Mouse (Mus musculus) c-Kit-positive CD71-positive TER-119-positive erythroid progenitor cells, embryonic 14.5 days (primary cell): ENCODE measurements around the gene 9230104L09Rik.

Experiments used
- DNase-seq: peaks from one replicate; pipeline ENCODE4 v3.0.0-alpha.2; 2013; ENCODE audit warnings: low spot score

The 9230104L09Rik gene

DNA sequence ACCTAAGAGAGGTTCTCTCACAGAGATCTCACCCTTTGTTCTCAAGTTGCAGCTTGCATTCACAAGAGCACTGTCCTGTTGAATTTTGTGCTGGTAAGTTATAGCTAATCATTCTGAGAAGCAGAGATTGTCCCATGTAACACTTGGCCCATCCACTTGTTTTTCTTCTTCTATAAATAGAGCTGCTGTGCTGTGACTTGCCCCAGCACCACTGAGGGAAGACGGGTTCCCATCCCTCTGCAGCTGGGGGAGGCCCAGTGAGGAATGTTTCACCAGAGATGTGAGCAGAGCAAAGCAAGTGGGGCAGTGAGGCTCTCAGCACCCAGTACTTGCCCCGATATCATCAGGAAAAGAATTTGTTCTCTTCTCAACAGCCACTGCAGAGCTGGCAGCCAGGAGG lies at the start of gene 9230104L09Rik:
TSS of gene 9230104L09Rik (minus strand) at position 73 of the 400 bp plus-strand sequence.
- DNase-seq = no peak

DNA sequence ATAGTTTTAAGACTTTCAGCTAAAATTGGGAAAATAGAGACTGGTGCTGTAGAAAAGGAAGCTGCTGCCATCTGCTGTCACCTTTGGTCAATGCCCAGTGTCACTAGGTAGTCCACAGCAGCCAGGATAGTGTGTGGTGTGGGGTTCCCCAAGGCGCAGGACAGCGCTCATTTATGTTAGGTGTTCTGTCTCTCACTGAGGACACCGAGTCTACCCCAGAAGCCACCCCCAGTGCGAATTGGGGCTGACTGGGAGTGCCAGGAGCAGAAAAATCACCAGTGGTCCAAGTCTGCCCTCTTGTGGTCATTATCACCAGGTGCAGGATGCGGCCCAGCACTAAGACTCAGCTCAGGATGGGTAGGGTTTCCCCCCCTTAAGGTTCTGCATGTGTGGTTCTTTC lies 37.4 kb upstream of the 9230104L09Rik start:
- peak; percentile 25 for DNase-seq

DNA sequence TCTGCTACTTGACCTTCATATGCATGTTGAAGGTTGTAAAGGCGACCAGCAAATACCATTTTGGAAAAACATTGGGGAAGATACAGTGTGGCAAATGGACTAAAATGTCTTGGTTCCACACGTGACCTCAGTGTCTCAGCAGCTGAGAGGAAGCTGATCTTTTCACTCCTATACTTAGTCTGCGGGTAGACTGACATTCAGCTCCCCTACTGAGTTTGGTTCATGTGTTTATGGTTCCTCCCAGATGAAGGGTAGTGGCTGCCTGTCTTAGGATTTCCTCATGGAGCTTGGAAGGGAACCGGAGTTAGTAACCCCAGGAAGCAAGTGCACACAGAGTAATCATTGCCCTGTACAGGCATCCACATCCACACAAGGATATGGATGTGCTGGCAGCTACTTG lies 35.5 kb upstream of the 9230104L09Rik start:
- no peak for DNase-seq

DNA sequence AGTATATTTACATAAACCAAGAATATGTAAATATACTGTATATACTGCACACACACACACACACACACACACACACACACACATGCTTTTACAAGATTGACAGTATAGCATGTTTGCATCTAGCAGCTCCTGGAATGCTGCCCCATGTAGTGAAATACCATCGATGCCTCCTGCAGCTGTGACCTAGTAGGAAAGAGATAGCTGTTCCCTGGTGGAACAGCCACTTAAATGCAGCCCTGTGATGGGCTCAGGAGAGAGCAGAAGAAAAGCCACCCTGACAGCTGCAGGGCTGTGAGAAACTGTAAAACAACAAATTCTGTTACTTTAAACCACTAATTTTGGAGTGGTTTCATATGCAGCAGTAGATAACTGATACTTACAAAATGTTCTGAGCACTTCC lies 31.4 kb upstream of the 9230104L09Rik start:
- DNase-seq = no peak

GRCm38 (mm10) chr2:148893107-148893506 lies 28.3 kb upstream of the 9230104L09Rik start:
- no peak for DNase-seq

GRCm38 (mm10) chr2:148890021-148890851 lies 25.4 kb upstream of the 9230104L09Rik start:
- no peak for DNase-seq

DNA sequence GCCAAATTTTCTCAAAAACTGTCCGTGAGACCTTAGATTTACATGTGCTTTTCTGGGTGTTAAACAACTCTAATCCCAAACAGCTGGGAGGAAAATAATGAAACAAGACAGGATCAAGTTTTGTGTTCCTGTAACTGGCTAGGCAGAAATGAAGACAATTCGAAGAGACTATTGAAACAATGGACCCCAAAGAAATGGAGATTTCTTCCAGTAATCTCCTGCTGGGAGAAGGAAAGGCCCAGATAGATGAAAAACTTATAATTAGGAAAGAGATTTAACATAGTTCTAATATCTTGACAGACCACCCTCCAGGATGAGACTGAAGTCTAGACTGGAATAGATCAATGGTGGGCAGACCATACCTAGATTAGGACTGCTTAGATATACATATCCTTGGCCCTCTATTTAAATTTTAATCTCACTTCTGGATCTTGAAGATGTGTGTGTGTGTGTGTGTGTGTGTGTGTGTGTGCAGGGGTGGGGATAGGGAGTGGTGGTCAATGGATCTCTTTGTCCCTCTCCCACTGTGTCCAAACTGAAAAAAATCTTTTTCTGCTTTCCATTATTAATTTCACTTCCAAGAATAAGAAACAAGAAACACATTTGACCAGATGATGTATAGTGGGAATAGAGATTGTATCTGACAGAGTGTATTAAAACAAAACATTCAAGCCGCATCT lies 24.6 kb upstream of the 9230104L09Rik start:
- DNase-seq = no peak

GRCm38 (mm10) chr2:148888872-148889271 lies 24.0 kb upstream of the 9230104L09Rik start:
- DNase-seq = no peak

- DNase-seq = no peak
Measured at GRCm38 (mm10) chr2:148884738-148885137, 19.9 kb upstream of the 9230104L09Rik start.

DNA sequence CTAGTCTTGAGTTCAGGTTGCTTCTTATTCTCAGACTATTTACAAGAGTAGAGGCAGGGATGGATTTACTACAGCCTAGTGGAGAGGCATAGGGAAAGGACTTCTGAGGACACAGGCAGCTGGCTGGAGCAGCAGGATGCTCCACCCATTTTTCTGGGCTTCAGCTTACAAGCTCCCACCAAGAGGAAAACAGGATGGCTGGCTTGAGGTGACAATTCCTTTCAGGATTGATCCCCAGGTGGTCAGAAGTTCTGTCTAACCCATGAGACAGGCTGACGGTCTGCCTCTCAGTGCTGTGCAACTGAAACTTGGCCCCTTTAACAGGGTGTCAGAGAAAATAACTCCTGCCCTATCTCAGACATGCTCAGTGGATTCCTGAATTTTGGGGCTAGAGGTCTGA lies 14.4 kb upstream of the 9230104L09Rik start:
- DNase-seq = no peak

DNA sequence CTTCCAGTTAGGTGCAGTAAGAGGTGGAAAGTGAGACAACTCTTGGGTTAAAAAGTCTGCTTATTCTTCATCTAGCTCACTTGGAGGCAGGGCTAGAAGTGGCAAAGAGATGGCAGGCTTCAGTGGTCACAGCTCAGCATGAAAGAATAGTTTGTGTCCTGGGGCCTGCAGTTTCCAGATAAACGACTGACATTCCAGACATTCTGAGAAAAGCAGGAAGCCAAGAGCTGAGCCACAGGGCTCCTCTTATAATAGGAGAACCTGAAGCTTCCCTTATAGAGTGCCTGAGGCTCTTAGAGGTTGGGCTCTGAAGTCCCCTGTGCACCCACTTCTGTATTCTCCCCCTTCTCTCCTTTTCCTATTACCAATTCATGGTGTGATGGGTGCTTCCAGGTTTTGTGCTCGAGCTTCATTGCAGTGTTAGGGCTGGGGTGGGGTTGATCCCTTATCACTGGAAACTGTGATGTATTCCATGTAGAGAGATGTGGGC lies 13.8 kb upstream of the 9230104L09Rik start:
- no peak for DNase-seq

- no peak for DNase-seq
Measured at GRCm38 (mm10) chr2:148877016-148877770, 12.4 kb upstream of the 9230104L09Rik start.

- peak; percentile 69 for DNase-seq
Measured at GRCm38 (mm10) chr2:148875335-148875811, 10.5 kb upstream of the 9230104L09Rik start, which contains the start of gene Cst3. Gene Cst3 (minus strand): TSS chr2:148875692.

DNA sequence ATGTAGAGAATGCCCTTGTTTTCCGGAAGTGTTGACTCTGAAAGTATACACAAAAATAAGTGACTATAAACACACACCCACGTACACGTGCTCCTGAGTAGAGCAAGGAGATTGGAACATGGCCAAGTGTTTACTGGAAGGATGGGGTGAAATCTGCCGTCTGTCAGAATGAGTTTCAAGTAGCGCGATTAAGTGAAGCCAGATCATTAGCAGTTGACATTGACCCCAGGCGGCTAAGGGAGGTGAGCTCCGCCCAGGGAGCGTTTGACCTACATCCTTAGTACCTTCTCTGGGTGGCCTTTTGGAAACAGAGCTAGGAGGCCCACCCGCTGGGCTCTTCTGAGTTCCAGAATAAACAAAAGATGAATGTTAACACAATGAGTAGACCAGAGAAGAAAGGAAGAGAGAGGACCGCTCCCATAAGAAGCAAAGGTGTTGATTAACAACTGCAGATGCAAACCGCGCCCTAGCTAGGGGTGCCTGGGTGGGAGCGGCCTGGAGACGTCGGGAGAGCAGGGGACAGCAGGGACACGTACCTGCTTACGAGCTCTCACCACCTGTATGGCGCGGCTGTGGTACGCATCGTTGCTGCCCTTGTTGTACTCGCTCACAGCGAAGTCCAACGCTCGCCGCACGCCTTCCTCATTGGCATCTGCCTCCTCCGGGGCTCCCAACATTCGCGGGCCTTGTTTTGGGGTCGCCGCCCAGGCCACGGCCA lies 9.9 kb upstream of the 9230104L09Rik start:
- peak; percentile 15 for DNase-seq

GRCm38 (mm10) chr2:148874224-148874616 lies 9.4 kb upstream of the 9230104L09Rik start:
- DNase-seq = no peak

GRCm38 (mm10) chr2:148872860-148873259 lies 8.0 kb upstream of the 9230104L09Rik start:
- no peak for DNase-seq

GRCm38 (mm10) chr2:148870526-148870925 lies 5.7 kb upstream of the 9230104L09Rik start:
- no peak for DNase-seq

DNA sequence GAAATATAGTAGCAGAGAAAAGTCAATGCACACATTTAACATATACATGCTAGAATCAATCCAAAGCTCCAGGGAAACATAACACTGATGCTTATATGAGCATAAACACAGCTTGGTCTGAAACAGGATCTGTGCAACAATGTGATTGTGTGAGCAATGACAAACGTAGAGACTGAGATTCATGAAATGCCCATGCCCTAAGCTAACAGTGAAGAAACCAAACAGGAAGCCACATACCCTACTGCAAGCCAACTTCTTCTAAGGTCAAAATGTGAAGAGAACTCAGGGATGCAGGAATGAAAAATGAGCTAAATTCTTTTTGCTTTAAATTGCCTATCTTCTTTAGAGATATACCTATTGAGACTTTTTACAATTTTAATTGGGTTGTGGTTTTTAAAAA lies 4.1 kb upstream of the 9230104L09Rik start:
- DNase-seq = no peak

GRCm38 (mm10) chr2:148861693-148862092 lies 3.1 kb downstream of the 9230104L09Rik start:
- no peak for DNase-seq

DNA sequence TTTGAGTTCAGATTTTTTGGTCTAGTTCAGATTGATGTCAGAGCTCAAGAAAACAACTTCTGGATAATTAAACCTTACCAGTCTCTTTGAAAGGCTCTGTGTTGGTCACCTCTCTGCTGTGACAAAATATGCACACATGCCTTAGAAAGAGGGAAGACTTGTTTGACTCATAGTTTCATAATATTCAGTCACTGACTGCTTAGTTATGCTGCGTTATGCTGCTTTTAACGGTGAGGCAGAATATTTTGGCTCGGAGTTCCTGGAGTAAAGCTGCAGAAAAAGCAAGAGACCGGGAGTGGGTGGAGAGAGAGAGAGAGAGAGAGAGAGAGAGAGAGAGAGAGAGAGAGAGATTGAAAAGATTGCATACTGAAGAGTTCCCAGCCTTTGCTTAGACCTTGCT lies 3.8 kb downstream of the 9230104L09Rik start:
- DNase-seq = no peak

DNA sequence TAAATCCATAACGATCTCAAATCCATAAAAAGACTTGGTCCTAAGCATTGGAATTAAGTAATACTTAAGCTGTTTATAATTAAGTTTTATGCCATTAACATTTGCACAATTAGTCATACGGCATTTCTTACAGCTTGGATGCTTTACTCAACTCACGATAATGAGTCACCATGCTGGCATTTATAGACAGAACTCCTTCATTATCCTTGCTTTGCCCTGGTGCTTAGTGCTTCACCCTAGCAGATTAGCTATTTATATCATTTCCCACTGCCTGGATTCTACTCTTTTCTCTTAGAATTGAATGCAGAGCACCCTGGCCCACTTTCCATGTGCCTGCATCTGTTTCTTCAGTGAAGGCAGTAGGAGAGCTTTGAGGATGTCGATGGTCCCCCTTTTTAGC lies 7.3 kb downstream of the 9230104L09Rik start:
- no peak for DNase-seq
